Mouse (Mus musculus) T-helper 2 cell (primary cell): ENCODE data around the gene Cracr2a.

Source experiments
- in situ Hi-C: fragments of 300-600 bp; cut with MboI, MseI; formaldehyde crosslinking; loops from one replicate; pipeline ENCODE4 v1.15.1; 2025; ENCODE audit warnings: high pct_unique_total_duplicates

The Cracr2a gene

DNA sequence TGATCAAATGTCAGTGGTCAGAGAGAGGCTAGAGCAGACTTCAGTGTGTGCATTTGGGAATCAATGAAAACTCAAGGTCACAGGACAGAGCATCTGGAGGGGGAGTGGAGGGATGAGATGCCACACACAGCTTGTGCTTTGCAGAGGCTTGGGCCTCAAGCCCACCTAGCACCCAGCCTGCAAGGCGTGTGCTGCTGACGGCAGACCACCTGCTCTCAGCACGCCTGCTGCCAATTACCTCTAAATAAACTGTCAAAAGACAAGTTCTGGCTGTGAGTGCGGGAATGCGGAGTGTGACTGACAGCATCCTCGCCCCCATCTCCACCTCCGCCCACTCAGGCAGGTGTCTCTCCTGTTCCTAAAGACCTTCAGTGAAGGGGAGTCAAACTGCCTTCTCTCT, 131.2 kb downstream of the Cracr2a start:
- in situ Hi-C loops = no loop called here

DNA sequence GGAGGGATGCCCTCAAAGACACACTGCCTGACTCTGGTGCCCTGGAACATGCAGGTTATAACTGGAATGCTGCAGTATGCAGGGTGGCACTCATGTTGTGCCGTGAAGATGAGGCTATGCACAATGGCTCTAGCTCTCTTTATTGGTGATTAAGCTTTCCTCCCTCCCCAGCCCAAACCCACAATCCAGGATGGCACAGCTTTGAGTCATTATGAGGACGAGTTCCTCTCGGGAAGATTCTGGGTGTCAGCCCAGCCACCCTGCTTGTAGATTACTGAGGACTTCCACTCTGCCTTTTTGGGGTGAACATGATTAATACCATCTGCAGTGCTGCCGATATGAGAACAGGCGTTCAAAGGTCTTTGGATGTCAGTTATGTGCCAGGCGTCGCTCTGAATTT, 132.5 kb downstream of the Cracr2a start:
- in situ Hi-C loops = no loop called here

DNA sequence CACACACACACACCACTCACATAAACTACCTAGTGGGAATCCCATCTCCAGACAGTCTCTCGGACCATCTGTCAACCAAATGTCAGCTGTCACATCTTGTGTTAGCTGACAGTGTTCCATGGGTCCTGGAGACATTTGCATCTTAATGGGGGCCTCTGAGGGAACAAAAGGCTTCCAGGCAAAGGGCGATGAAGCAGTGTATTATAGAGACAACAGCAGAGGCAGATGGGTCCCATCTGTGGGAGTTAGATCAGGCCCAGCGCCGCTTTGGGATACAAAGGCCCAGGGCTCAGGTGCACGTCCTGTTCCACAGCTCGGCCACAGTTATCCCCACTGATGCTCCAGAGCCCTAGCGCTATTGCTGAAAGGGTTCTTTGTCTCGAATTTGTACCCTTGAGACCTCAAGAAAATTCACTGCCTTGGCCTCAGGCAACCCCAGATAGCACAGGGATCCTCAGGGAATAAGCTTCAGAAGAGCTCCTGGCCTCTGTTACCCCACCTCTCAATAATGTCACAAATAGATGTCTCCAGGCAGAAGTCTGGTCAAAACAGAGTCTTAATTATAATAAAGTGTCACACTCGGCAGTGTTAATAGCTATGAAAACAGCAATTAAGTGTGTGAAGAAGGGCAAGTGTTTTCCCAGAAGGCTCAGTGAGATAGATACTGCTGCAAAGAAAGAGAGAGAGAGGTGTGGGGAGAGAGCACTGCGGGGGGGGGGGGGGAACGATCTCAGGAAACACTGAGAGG, 140.1 kb downstream of the Cracr2a start:
- in situ Hi-C loops = no loop called here

DNA sequence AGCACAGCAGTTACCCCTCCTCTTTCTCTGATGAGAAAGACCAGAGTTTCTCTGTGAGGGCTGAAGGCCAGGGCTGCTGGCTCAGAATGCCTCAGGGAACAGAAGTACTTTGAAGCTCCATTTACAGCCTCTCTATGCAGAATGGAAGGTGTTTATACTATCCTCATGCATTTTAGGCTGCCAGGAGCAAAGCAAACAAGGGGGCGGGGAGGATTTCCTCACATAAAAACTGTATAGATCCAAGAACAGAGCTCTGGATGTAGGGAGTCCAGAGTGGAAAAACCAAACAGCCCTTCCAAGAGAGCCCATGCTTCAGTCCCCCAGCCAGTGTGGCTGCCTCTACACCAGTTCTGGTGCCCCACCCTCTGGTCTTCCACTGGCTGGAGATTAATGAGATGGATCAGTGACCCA, 147.1 kb downstream of the Cracr2a start:
- in situ Hi-C loops = no loop called here

DNA sequence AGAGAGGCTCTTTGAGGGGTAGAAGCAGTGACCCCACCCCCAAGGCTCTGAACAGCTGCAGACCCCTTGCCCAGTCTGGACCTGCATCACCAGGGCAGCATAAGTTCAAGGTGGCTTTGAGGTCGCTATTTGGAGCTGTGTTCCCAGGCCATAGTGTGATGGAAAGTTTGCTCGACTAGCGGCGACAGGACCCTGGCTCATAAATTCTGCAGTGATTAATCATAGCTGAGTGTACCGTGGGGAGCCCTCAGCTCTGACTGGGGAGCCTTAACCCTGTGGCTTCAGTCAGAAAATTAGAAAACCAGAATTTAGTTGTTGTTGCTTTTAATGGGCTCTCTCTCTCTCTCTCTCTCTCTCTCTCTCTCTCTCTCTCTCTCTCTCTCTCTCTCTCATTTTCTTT, 153.8 kb downstream of the Cracr2a start:
- in situ Hi-C loops = loop anchor here (10.0 kb wide), 1 partner anchor 390 kb away; no protein-coding TSS in a partner anchor

DNA sequence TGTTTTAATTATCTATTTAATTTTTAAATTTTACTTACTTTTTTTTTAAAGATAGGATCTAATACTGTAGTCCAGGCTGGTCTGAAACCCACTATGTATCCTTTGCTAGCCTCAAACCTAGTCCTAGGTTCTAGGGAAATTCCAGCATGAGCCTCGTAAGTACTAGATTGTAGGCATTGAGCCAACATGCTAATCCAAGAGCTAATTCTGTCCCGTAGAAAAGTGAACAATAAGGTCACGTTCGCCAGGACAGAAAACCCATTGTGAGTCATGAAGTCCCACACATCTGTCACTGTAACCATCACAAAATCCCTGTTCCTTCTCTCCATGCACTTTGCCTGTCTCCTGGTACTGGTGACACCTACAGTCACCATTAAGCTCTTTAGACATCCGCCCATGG, 154.3 kb downstream of the Cracr2a start:
- in situ Hi-C loops = loop anchor here (10.0 kb wide), 1 partner anchor 389 kb away; no protein-coding TSS in a partner anchor

DNA sequence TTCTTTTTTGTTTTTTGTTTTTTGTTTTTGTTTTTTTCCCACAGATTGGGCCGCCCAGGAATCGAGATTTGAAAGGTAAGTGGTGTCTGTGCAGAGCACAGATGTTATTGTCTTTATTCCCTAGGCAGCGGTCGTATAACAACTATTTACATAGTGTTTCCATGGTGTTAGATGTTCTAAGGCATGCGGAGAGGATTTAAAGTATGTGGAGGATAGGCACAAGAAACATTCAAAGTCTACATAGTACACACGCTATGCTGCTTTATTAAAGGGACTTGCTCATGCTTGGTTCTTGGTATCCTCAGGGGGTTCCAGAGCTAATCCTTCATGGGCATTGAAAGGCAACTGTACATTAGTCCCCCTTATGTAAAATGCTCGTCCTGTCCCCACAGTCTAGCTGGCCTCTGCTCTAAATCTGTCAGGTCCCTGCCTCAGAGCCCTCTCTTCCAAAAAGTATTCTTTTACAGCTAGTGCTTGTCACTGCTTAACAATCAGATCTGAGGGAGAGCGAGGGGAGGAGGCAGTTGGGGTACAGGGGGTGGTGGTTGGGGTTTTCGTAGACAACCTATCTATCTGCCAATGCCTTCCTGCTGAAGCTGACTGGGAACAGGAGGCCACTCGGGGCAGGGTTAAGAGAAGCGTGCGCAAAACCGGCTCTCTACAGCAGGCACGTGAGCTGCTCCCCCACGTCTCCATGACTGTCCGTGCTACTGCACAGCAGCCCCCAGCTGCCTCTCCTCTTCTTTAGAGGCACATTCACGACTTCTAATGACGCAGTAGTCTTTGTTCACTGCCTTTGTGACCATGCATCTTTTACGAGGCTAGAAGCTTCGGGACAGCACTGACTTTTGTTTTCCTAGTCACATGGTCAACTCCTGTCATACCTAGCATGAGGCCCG, 156.3 kb downstream of the Cracr2a start:
- in situ Hi-C loops = loop anchor here (10.0 kb wide), 1 partner anchor 387 kb away; no protein-coding TSS in a partner anchor

DNA sequence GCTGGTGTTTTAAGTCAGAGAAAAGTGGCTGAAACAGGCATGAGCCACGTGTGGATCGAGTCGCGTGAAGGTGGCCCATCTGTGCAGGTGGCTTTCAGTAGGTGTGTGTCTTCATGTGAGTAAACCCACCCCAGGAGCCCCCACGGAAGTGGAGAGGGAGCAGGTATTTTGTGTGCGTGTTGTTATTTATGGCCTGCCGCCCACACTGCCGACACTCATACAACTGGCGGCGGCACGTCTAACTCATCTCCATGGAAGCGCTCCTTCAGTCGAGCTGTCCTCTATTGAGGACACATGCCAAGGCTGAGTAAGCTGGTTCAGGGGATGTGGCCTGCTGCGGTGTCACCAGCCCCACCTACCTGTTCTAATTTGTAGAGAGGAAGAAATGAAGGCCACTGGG, 158.7 kb downstream of the Cracr2a start:
- in situ Hi-C loops = loop anchor here (10.0 kb wide), 1 partner anchor 385 kb away; no protein-coding TSS in a partner anchor

DNA sequence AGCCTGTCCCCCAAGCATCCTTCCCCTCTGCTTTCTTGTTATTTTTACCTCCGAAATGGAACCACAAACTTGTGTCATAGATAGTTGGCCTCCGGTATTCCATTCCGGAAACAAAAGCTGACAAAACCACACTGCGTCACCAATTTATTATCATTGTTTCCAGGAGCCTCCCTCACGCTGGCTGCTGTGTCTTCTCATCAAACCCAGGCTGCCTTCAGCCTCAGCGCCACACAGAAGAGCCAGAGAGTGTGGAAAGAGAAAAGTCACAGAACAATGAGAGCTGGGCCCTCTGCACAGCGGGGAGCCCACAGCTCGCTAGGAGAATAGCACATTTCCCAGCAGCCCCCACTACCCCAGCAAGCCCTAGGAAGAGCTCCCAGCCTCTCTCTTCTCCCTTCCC, 162.0 kb downstream of the Cracr2a start:
- in situ Hi-C loops = no loop called here
